Mouse (Mus musculus) urinary bladder, adult 18-20 months (tissue): Measurements from ENCODE around the gene Prr30.
"Not testable (repeated sequence)": the region's sequence is repeated elsewhere in the genome, so short reads cannot be mapped to it uniquely, and the experiment has no call there.

ENCODE experiments used
- DNase-seq, 2 experiments: peaks; one replicate each; pipeline ENCODE4 v3.0.0; 2022; ENCODE audit warnings: low spot score in 2 of 2, mixed read lengths in 2 of 2

The Prr30 gene

DNA sequence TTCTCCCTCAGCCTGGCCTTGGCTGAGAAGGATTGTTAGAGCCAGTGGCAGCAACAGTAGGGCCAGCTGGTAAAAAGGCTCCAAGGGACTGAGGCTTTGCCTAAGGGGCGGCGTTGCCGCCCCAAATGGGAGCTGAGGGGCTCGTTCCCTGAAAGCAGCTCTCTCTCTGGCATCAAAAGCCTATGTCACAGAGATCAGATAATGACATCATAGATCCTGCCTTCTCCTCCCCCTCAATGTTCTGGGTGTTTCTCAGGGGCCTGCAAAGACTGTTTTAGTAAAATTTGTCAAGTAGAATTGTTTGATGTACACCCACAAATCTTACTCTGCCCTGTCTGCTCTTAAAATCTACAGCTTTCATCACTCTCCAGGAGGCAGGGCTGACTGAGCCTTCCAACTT, at the start of gene Prr30:
Prr30 (minus strand) TSS at position 101 of the 400 bp plus-strand sequence.
- no peak for DNase-seq

DNA sequence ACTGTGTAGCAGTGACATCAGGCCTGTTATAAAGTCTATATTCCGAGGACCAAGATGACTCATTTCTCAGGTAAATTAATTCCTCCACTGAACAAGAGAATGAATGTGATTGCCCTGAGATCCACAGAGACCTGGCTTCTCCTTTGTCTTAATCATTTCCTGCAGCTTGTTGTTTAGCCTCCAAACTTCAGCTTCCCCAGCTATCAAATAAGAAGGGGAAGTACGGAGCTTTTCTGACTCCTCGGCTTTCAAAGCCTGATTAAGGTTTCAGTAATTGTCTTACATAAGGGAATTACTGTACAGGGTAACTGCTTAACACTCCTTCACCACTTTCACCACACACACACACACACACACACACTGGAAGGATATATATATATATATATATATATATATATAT, 46.7 kb upstream of the Prr30 start:
- no peak for DNase-seq

DNA sequence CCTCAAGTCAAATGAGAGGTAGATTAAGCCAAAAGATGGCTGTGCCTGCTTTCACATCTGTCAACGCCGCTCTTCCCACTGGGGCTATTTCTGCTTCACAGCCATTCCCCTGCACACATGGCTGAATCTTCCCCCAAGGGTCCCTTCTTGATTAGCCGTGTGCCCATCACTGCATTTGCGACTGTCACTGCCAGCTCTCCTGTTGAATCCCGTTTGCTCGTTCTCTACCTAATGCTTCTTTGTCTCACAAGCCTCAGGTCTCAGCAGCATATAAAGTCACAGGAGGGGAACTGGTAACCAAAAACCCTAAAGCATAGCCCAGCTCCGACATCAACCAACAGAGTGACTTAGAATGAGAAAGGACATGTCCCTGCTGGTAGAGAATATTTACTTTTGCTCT, 45.6 kb upstream of the Prr30 start:
- no peak for DNase-seq

GRCm38 (mm10) chr14:101244441-101244840, 44.3 kb upstream of the Prr30 start:
- DNase-seq: not testable (repeated sequence)

DNA sequence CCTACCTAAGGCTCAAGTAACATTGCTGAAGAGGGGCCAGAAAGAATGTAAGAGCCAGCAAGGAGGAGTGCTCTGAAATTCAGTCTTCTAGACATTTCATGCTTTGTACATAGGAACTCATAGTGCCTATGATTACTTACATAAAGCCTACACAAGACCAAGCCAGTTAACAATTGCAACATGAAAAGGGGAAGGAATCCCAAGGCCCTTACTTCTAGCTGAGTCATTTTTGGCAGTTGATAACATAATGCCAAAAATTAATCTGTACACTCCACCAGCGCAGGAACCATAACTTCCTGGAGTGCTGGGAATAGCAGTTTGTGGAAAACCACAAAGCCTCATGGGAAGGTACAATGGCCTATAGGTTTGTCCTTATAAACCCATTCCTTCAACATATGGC, 37.8 kb upstream of the Prr30 start:
- DNase-seq: no peak

GRCm38 (mm10) chr14:101229068-101229467, 28.9 kb upstream of the Prr30 start:
- no peak for DNase-seq

DNA sequence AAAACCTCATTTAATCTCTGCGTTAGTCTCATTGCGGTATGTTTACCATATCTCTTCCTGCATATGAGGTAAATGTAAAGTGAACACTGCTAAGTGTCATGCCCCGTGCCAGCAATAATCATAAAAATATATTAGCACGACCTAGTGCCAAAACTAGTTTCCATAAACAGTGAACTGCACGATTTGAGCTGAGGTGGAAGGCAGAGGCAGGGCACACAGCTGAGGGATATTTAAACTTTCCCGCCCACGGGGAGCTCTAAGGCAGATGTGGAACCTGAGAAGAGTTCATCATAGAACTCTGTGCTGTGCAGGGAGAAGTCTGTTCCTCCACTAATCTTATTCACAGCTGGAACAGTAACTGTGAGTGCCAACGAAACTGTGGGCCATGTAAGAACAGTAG, 22.2 kb upstream of the Prr30 start:
- DNase-seq: no peak

DNA sequence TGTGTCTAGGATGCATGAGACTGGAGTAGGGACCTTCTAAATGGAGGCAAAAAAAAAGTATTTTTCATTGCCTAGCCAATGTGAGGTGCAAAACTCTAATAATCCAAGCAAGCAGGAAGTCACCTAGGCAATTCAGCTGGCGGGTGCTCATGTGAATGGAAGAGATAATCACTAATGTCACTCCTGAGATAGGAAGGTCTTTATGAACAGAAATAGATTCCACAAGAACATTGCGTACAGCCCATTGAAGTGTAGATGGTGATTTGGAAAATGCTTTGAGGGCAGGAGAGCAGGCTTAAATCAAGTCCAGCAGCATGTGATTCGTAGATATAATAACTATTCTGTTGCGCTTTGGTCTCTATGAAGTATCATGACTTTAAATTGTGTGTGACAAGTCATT, 27.9 kb downstream of the Prr30 start:
- no peak for DNase-seq
